Mouse (Mus musculus) kidney, postnatal 14 days (tissue): ENCODE results near the gene Llph.

Source experiments
- DNase-seq: peaks from one replicate; pipeline ENCODE4 v3.0.0; 2022; ENCODE audit warnings: mixed read lengths

Gene Llph

GRCm38 (mm10) chr10:120219578-120220359, 7.1 kb upstream of the Llph start:
- no peak for DNase-seq

- DNase-seq, result no peak
These were observed 6.1 kb upstream of the Llph start for GRCm38 (mm10) chr10:120220776-120221175.

GRCm38 (mm10) chr10:120231718-120232117, 4.8 kb downstream of the Llph start:
- peak; percentile 56 for DNase-seq

- DNase-seq, result peak; percentile 67
These were observed 6.9 kb downstream of the Llph start for GRCm38 (mm10) chr10:120233655-120234367.

- DNase-seq, result no peak
These were observed 10.0 kb downstream of the Llph start for GRCm38 (mm10) chr10:120236855-120237254.

- no peak for DNase-seq
These were observed 11.4 kb downstream of the Llph start for GRCm38 (mm10) chr10:120238241-120238640.

- DNase-seq, result no peak
These were observed 12.6 kb downstream of the Llph start for GRCm38 (mm10) chr10:120239476-120239875.

GRCm38 (mm10) chr10:120242421-120242820, 15.6 kb downstream of the Llph start:
- DNase-seq, result no peak

- no peak for DNase-seq
These were observed 18.8 kb downstream of the Llph start for GRCm38 (mm10) chr10:120245681-120246080.

- DNase-seq, result peak; percentile 64
These were observed 20.3 kb downstream of the Llph start for GRCm38 (mm10) chr10:120246994-120247750.

- no peak for DNase-seq
These were observed 24.2 kb downstream of the Llph start for GRCm38 (mm10) chr10:120250911-120251683.

- DNase-seq, result no peak
These were observed 24.9 kb downstream of the Llph start for GRCm38 (mm10) chr10:120251791-120252190.

GRCm38 (mm10) chr10:120252800-120253199, 25.9 kb downstream of the Llph start:
- DNase-seq, result no peak

- peak; percentile 62 for DNase-seq
These were observed 30.4 kb downstream of the Llph start for GRCm38 (mm10) chr10:120257231-120257630.

GRCm38 (mm10) chr10:120267790-120268189, 40.9 kb downstream of the Llph start:
- DNase-seq, result no peak

- no peak for DNase-seq
These were observed 43.1 kb downstream of the Llph start for GRCm38 (mm10) chr10:120269946-120270345.

GRCm38 (mm10) chr10:120270777-120271176, 43.9 kb downstream of the Llph start:
- DNase-seq, result peak; percentile 53

GRCm38 (mm10) chr10:120271318-120271717, 44.4 kb downstream of the Llph start:
- no peak for DNase-seq

GRCm38 (mm10) chr10:120271879-120272269, 45.0 kb downstream of the Llph start:
- no peak for DNase-seq

- DNase-seq, result peak; percentile 13
These were observed 45.5 kb downstream of the Llph start for GRCm38 (mm10) chr10:120272270-120272883.

- no peak for DNase-seq
These were observed 46.5 kb downstream of the Llph start for GRCm38 (mm10) chr10:120273335-120273734.

GRCm38 (mm10) chr10:120279482-120280128, 52.7 kb downstream of the Llph start:
- peak; percentile 8 for DNase-seq
